Mouse (Mus musculus) heart, adult 2 months (tissue): ENCODE data around the gene Fam83d.

Experiments used
- CTCF ChIP-seq: fragments of 200-600 bp; IDR thresholded peaks from 2 replicates; pipeline ENCODE4 v1.8.1; 2022; ENCODE audit warnings: antibody characterized with exemption, mild to moderate bottlenecking, moderate library complexity
- EP300 ChIP-seq: fragments of 200-500 bp; IDR thresholded peaks from 2 replicates; pipeline ENCODE4 v1.6.1; 2011; ENCODE audit warnings: low read depth, low read length, control low read depth; ENCODE audit not compliant: insufficient read depth

DNA sequence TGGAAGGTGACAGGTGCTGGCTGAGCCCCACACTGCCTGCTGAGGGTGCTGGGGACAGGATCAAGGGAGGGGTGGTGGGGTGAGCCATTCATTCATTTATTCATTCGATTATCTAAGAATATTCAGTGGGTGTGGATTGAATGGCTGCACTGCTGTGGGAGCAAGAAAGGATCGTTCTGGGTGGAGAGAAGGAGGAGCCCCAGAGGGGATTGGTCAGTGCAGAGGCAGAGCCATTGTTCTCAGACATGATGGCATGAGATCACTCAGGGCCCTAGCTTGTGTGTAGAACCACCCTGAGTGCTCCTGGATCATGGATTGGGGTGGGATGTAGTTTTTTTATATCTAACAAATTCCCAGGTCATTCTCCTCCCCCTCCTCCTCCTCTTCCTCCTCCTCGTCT is 46.4 kb upstream of the Fam83d start:
- no peak for TF ChIP-seq CTCF
- TF ChIP-seq EP300: no peak
